Mouse (Mus musculus): ENCODE data around the gene Polr3h. TPM values are rescaled to one million over a fixed set of nuclear protein-coding genes. Genes with fewer than 3 reads are reported as not detected.
A peak's percentile ranks its signal among the peaks of the same experiment; 100 is the strongest.

Gene Polr3h
- polyA plus RNA-seq, 1 experiment, result 5.2 TPM

- WGBS, result 42% methylated on average over 12 of the region's 12 CpGs
- no peak for TF ChIP-seq CTCF (IDR thresholded peaks at IDR 0.05; ENCODE audit: extremely low read depth, insufficient read length, insufficient replicate concordance, low read depth, low read length)
- TF ChIP-seq POLR2A (IDR thresholded peaks at IDR 0.05; ENCODE audit: low read depth, low read length), result no peak
- Histone ChIP-seq H3K4me3 (ENCODE audit: low read depth, low read length) (no peak overlapping the region), H3K36me3 (ENCODE audit: control insufficient read depth, insufficient read depth, low read length) (no peaks in the 10 kb centered on the region), H3K27ac (ENCODE audit: insufficient read depth, low read depth, low read length) (peak overlapping the region; percentile 5; the same call in 1 of the 2 replicates), H3K27me3 (ENCODE audit: control insufficient read depth, insufficient read depth, low read length) (peaks cover 9% of the 10 kb centered on the region), H3K4me1 (ENCODE audit: control insufficient read depth, insufficient read depth, insufficient read length, low read length) (no peaks in the 10 kb centered on the region; the same call in 1 of the 2 replicates)
Measured at GRCm38 (mm10) chr15:81932951-81933470, 7.0 kb upstream of the Polr3h start.

- no peak for TF ChIP-seq POLR2A (IDR thresholded peaks at IDR 0.05; ENCODE audit: low read depth, low read length)
- TF ChIP-seq CTCF (IDR thresholded peaks at IDR 0.05; ENCODE audit: extremely low read depth, insufficient read length, insufficient replicate concordance, low read depth, low read length), result no peak
- 44% methylated on average over 11 of the region's 11 CpGs for WGBS
- no peak overlapping the region for H3K27ac ChIP-seq (ENCODE audit: insufficient read depth, low read depth, low read length)
- H3K4me1 ChIP-seq (ENCODE audit: control insufficient read depth, insufficient read depth, insufficient read length, low read length), result peaks cover 10% of the 10 kb centered on the region
- H3K27me3 ChIP-seq (ENCODE audit: control insufficient read depth, insufficient read depth, low read length), result peaks cover 4% of the 10 kb centered on the region; the same call in 1 of the 2 replicates
- H3K4me3 ChIP-seq (ENCODE audit: low read depth, low read length), result no peak overlapping the region
- no peaks in the 10 kb centered on the region for H3K36me3 ChIP-seq (ENCODE audit: control insufficient read depth, insufficient read depth, low read length)
Measured at GRCm38 (mm10) chr15:81928277-81928676, 2.2 kb upstream of the Polr3h start.

- no peak overlapping the region for H3K4me3 ChIP-seq (ENCODE audit: low read depth, low read length)
- TF ChIP-seq CTCF (IDR thresholded peaks at IDR 0.05; ENCODE audit: extremely low read depth, insufficient read length, insufficient replicate concordance, low read depth, low read length) (no peak), POLR2A (IDR thresholded peaks at IDR 0.05; ENCODE audit: low read depth, low read length) (no peak)
- peak overlapping the region; percentile 28 for H3K27ac ChIP-seq (ENCODE audit: insufficient read depth, low read depth, low read length)
- peaks cover 10% of the 10 kb centered on the region for H3K4me1 ChIP-seq (ENCODE audit: control insufficient read depth, insufficient read depth, insufficient read length, low read length)
- WGBS, result 25% methylated on average over 4 of the region's 4 CpGs
- peaks cover 2% of the 10 kb centered on the region; the same call in 1 of the 2 replicates for H3K27me3 ChIP-seq (ENCODE audit: control insufficient read depth, insufficient read depth, low read length)
- H3K36me3 ChIP-seq (ENCODE audit: control insufficient read depth, insufficient read depth, low read length), result no peaks in the 10 kb centered on the region
Measured at GRCm38 (mm10) chr15:81927741-81928140, 1.7 kb upstream of the Polr3h start.

- H3K27me3 ChIP-seq (ENCODE audit: control insufficient read depth, insufficient read depth, low read length), result no peaks in the 10 kb centered on the region
- H3K27ac ChIP-seq (ENCODE audit: insufficient read depth, low read depth, low read length), result no peak overlapping the region
- H3K36me3 ChIP-seq (ENCODE audit: control insufficient read depth, insufficient read depth, low read length), result no peaks in the 10 kb centered on the region
- H3K4me3 ChIP-seq (ENCODE audit: low read depth, low read length), result no peak overlapping the region
- TF ChIP-seq CTCF (IDR thresholded peaks at IDR 0.05; ENCODE audit: extremely low read depth, insufficient read length, insufficient replicate concordance, low read depth, low read length) (no peak), POLR2A (IDR thresholded peaks at IDR 0.05; ENCODE audit: low read depth, low read length) (no peak)
- peaks cover 10% of the 10 kb centered on the region for H3K4me1 ChIP-seq (ENCODE audit: control insufficient read depth, insufficient read depth, insufficient read length, low read length)
- 33% methylated on average over 9 of the region's 9 CpGs for WGBS
Measured at GRCm38 (mm10) chr15:81926446-81926822, 394 bp upstream of the Polr3h start.

- H3K4me1 ChIP-seq (ENCODE audit: control insufficient read depth, insufficient read depth, insufficient read length, low read length), result peaks cover 10% of the 10 kb centered on the region
- H3K4me3 ChIP-seq (ENCODE audit: low read depth, low read length), result peak overlapping the region; percentile 69; the same call in 1 of the 2 replicates
- TF ChIP-seq CTCF (IDR thresholded peaks at IDR 0.05; ENCODE audit: extremely low read depth, insufficient read length, insufficient replicate concordance, low read depth, low read length) (no peak), POLR2A (IDR thresholded peaks at IDR 0.05; ENCODE audit: low read depth, low read length) (no peak)
- no peaks in the 10 kb centered on the region for H3K27me3 ChIP-seq (ENCODE audit: control insufficient read depth, insufficient read depth, low read length)
- WGBS, result 82% methylated on average over 11 of the region's 11 CpGs
- H3K36me3 ChIP-seq (ENCODE audit: control insufficient read depth, insufficient read depth, low read length), result no peaks in the 10 kb centered on the region
- H3K27ac ChIP-seq (ENCODE audit: insufficient read depth, low read depth, low read length), result no peak overlapping the region
Measured at GRCm38 (mm10) chr15:81924933-81925332, 1.1 kb downstream of the Polr3h start.

- no peak overlapping the region for H3K27ac ChIP-seq (ENCODE audit: insufficient read depth, low read depth, low read length)
- H3K4me3 ChIP-seq (ENCODE audit: low read depth, low read length), result no peak overlapping the region
- WGBS, result 66% methylated on average over 5 of the region's 5 CpGs
- peaks cover 8% of the 10 kb centered on the region; the same call in 1 of the 2 replicates for H3K36me3 ChIP-seq (ENCODE audit: control insufficient read depth, insufficient read depth, low read length)
- H3K4me1 ChIP-seq (ENCODE audit: control insufficient read depth, insufficient read depth, insufficient read length, low read length), result peaks cover 7% of the 10 kb centered on the region
- TF ChIP-seq POLR2A (IDR thresholded peaks at IDR 0.05; ENCODE audit: low read depth, low read length) (no peak), CTCF (IDR thresholded peaks at IDR 0.05; ENCODE audit: extremely low read depth, insufficient read length, insufficient replicate concordance, low read depth, low read length) (no peak)
- H3K27me3 ChIP-seq (ENCODE audit: control insufficient read depth, insufficient read depth, low read length), result no peaks in the 10 kb centered on the region
Measured at GRCm38 (mm10) chr15:81921255-81921654, 4.8 kb downstream of the Polr3h start.

- H3K36me3 ChIP-seq (ENCODE audit: control insufficient read depth, insufficient read depth, low read length), result peaks cover 12% of the 10 kb centered on the region
- no peak for TF ChIP-seq POLR2A (IDR thresholded peaks at IDR 0.05; ENCODE audit: low read depth, low read length)
- TF ChIP-seq CTCF (IDR thresholded peaks at IDR 0.05; ENCODE audit: extremely low read depth, insufficient read length, insufficient replicate concordance, low read depth, low read length), result no peak
- WGBS, result 88% methylated on average over 10 of the region's 10 CpGs
Measured at GRCm38 (mm10) chr15:81920546-81921217, 5.4 kb downstream of the Polr3h start.

More at GRCm38 (mm10) chr15:81920546-81921217, 5.4 kb downstream of the Polr3h start:
- Histone ChIP-seq H3K4me3 (ENCODE audit: low read depth, low read length) (no peak overlapping the region), H3K4me1 (ENCODE audit: control insufficient read depth, insufficient read depth, insufficient read length, low read length) (peaks cover 4% of the 10 kb centered on the region), H3K27ac (ENCODE audit: insufficient read depth, low read depth, low read length) (no peak overlapping the region), H3K27me3 (ENCODE audit: control insufficient read depth, insufficient read depth, low read length) (no peaks in the 10 kb centered on the region)
